Comparison of ENCODE assay signal across 17 mouse cellular contexts in the genomic region with DNA sequence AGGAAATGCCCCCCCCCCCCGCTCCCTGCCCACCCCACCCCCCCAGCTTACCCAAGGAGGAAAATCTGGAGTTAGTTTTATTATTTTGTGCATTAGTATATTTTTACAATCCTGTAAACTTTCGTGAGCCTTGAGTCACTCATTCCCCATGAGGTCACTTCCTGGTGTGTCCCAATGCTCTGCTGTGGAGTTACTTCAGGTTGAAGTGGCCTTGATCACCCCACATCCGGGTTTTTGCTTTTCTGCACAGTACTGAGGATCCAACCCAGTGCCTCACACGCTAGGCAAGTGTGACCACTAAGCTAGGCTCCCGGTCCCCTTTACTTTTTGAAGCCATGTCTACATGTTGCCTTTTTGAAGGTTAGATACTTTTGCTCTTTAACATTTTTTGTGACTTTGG. TPM values are rescaled to one million over a fixed set of nuclear protein-coding genes. Genes with fewer than 3 reads are reported as not detected.
DNase-seq lines count a peak whose midpoint lies in the region; ATAC-seq and TF ChIP-seq lines count a peak whose summit lies in the region.
"Had no signal": no experiment of that assay in that cellular context is flagged by ENCODE, and none has a peak within 500 bp of the region (broad histone marks: within the 10 kb centered on the region; RNA-seq: fewer than 3 reads in every experiment).

No protein-coding gene starts in this region.

- dilution Hi-C loops in CH12.LX (cut with MboI; ENCODE audit: extremely low pct_ligation_motif_present, extremely low pct_unique_long_range_greater_than_20kb, low sequenced_read_pairs), result no loop called here

- no peak overlapping the region for H3K4me2 ChIP-seq in intestine, postnatal 0 days (replicated peaks; ENCODE audit: low read depth)
- H3K4me2 ChIP-seq in intestine, embryonic 16.5 days (ENCODE audit: low read depth, low read length), result no peak overlapping the region
- no peak overlapping the region for H3K4me2 ChIP-seq in CH12.LX (ENCODE audit: insufficient read depth, low read depth, poor library complexity, severe bottlenecking)
- H3K4me2 ChIP-seq: embryonic facial prominence, embryonic 13.5 days; neural tube, embryonic 15.5 days had no signal

- no peaks in the 10 kb centered on the region for H3K79me2 ChIP-seq in CH12.LX (replicated peaks; ENCODE audit: control insufficient read depth, extremely low read depth, insufficient read depth, poor library complexity, severe bottlenecking)

- peak; percentile 24 for DNase-seq in CH12.LX (ENCODE audit: extremely low read depth)
- DNase-seq in adrenal gland, postnatal 14 days, result peak; percentile 65
- DNase-seq: cerebellum, adult 2 months; heart, adult 2 months; kidney, postnatal 4 days; lung, adult 2 months; right cerebral cortex, postnatal 4 days; thymus, postnatal 36 days had no signal

- TF ChIP-seq EP300 in CH12.LX (IDR thresholded peaks at IDR 0.05; ENCODE audit: low read length), result no peak

- H3K27me3 ChIP-seq in intestine, postnatal 0 days (replicated peaks; ENCODE audit: control insufficient read depth, insufficient read depth, low read length), result no peaks in the 10 kb centered on the region
- H3K27me3 ChIP-seq in intestine, embryonic 16.5 days (replicated peaks; ENCODE audit: control insufficient read depth, insufficient read depth, low read length), result no peaks in the 10 kb centered on the region
- no peaks in the 10 kb centered on the region for H3K27me3 ChIP-seq in CH12.LX (replicated peaks)
- H3K27me3 ChIP-seq: embryonic facial prominence, embryonic 13.5 days; neural tube, embryonic 15.5 days had no signal

- no peak for TF ChIP-seq CTCF in intestine, postnatal 0 days (IDR thresholded peaks at IDR 0.05; ENCODE audit: low read depth)
- no peak for TF ChIP-seq CTCF in CH12.LX (conservative IDR thresholded peaks at IDR 0.05 in 1 of 2, IDR thresholded peaks at IDR 0.05 in 1 of 2; ENCODE audit: low read depth in 2 of 2, low read length in 2 of 2)

- WGBS in intestine, postnatal 0 days, result 58% methylated on average over 5 of the region's 5 CpGs
- WGBS in intestine, embryonic 16.5 days, result 76% methylated on average over 5 of the region's 5 CpGs

- no peaks in the 10 kb centered on the region for H3K9me3 ChIP-seq in intestine, postnatal 0 days (ENCODE audit: control insufficient read depth)
- H3K9me3 ChIP-seq in intestine, embryonic 16.5 days (ENCODE audit: control insufficient read depth, low read length), result no peaks in the 10 kb centered on the region
- no peaks in the 10 kb centered on the region for H3K9me3 ChIP-seq in CH12.LX (replicated peaks; ENCODE audit: low read length)
- H3K9me3 ChIP-seq: embryonic facial prominence, embryonic 13.5 days; midbrain, embryonic 10.5 days; neural tube, embryonic 15.5 days had no signal

- no peak for TF ChIP-seq RAD21 in CH12.LX (IDR thresholded peaks at IDR 0.05; ENCODE audit: low read depth, low read length)

- H3K36me3 ChIP-seq in intestine, postnatal 0 days (ENCODE audit: control insufficient read depth, insufficient read depth), result no peaks in the 10 kb centered on the region
- H3K36me3 ChIP-seq in intestine, embryonic 16.5 days (ENCODE audit: control insufficient read depth, insufficient read depth, low read length), result no peaks in the 10 kb centered on the region
- H3K36me3 ChIP-seq in CH12.LX (replicated peaks in 1 of 2; ENCODE audit: control insufficient read depth in 1 of 2, insufficient read depth in 1 of 2, low read length in 1 of 2), result no peaks in the 10 kb centered on the region
- H3K36me3 ChIP-seq: embryonic facial prominence, embryonic 13.5 days; midbrain, embryonic 10.5 days; neural tube, embryonic 15.5 days had no signal

- in situ Hi-C loops in CH12.LX (cut with MboI; ENCODE audit: low pct_ligation_motif_present, low pct_unique_long_range_greater_than_20kb, low sequenced_read_pairs), result loop anchor here (5.0 kb wide), 1 partner anchor 33 kb away; no protein-coding TSS in a partner anchor

- no peak overlapping the region for H3K27ac ChIP-seq in intestine, postnatal 0 days (ENCODE audit: low read depth, low read length)
- no peak overlapping the region for H3K27ac ChIP-seq in intestine, embryonic 16.5 days (ENCODE audit: low read length)
- no peak overlapping the region for H3K27ac ChIP-seq in CH12.LX (ENCODE audit: insufficient read depth, low read depth)
- H3K27ac ChIP-seq: embryonic facial prominence, embryonic 13.5 days; heart, adult 2 months; midbrain, embryonic 10.5 days; neural tube, embryonic 15.5 days had no signal

- TF ChIP-seq POLR2A in CH12.LX (IDR thresholded peaks at IDR 0.05; ENCODE audit: low read depth, low read length), result no peak

- ATAC-seq in intestine, postnatal 0 days, result peak; percentile 47; the same call in 1 of the 2 replicates
- ATAC-seq in intestine, embryonic 16.5 days, result no peak
- ATAC-seq in megakaryocyte, adult 5-6 weeks (ENCODE audit: poor library complexity, severe bottlenecking), result peak; percentile 90
- ATAC-seq in monocyte, adult 5-6 weeks (replicated peaks; ENCODE audit: insufficient number of reproducible peaks, low FRiP score, low TSS enrichment, poor library complexity, severe bottlenecking), result no peak
- ATAC-seq in activated CD4-positive, CD25-positive, alpha-beta regulatory T cell, adult 4 months, result no peak
- ATAC-seq: forebrain, embryonic 16.5 days had no signal

- H3K4me1 ChIP-seq in intestine, postnatal 0 days (replicated peaks; ENCODE audit: control insufficient read depth, insufficient read depth, low read length), result no peaks in the 10 kb centered on the region
- H3K4me1 ChIP-seq in intestine, embryonic 16.5 days (ENCODE audit: control insufficient read depth, insufficient read depth, low read length), result no peaks in the 10 kb centered on the region
- peaks cover 0 to 9% of the 10 kb centered on the region in 2 experiments; a peak in 1 of 4 replicates for H3K4me1 ChIP-seq in CH12.LX (ENCODE audit: control insufficient read depth in 1 of 2, insufficient read depth in 2 of 2)
- H3K4me1 ChIP-seq: embryonic facial prominence, embryonic 13.5 days; midbrain, embryonic 10.5 days; neural tube, embryonic 15.5 days had no signal

- no peak overlapping the region for H3K9ac ChIP-seq in intestine, postnatal 0 days (ENCODE audit: low read depth, low read length)
- no peak overlapping the region for H3K9ac ChIP-seq in intestine, embryonic 16.5 days (ENCODE audit: low read depth, low read length)
- no peak overlapping the region for H3K9ac ChIP-seq in CH12.LX (ENCODE audit: insufficient read depth, low read depth)
- H3K9ac ChIP-seq: embryonic facial prominence, embryonic 13.5 days; neural tube, embryonic 15.5 days had no signal

- no peak overlapping the region for H3K4me3 ChIP-seq in intestine, postnatal 0 days (ENCODE audit: low read depth, low read length)
- no peak overlapping the region for H3K4me3 ChIP-seq in intestine, embryonic 16.5 days (ENCODE audit: low read length)
- H3K4me3 ChIP-seq in CH12.LX (replicated peaks in 1 of 3; ENCODE audit: low read depth in 2 of 3, low read length in 2 of 3, poor library complexity in 1 of 3), result no peak overlapping the region
- H3K4me3 ChIP-seq: embryonic facial prominence, embryonic 13.5 days; heart, adult 2 months; midbrain, embryonic 10.5 days; neural tube, embryonic 15.5 days had no signal

TF ChIP-seq in CH12.LX, 34 proteins besides CTCF, POLR2A, EP300 and RAD21:
- TF ChIP-seq MAX (IDR thresholded peaks at IDR 0.05; ENCODE audit: low read length) (0 out of 2 replicates have a peak, but pooled peaks have one; percentile 21), ELF1 (IDR thresholded peaks at IDR 0.05; ENCODE audit: low read depth, low read length) (peak; percentile 60), ZC3H11A (IDR thresholded peaks at IDR 0.05; ENCODE audit: low read depth, low read length) (no peak)

RNA-seq across cellular contexts. Expression of a gene that starts 36.6 kb away (rescaled TPM):
- 77.1 and 80.7 TPM in 2 replicates for polyA plus RNA-seq in intestine, postnatal 0 days (2015; fragmentation: Nextera tagmentation; extraction: Ambion mirVana)
- polyA plus RNA-seq in intestine, embryonic 16.5 days (2015; fragmentation: Nextera tagmentation; extraction: Ambion mirVana), result 91.3 and 91.6 TPM in 2 replicates
- total RNA-seq in CH12.LX (2012; rRNA removed), result 31.2 and 37.3 TPM in 2 replicates
- total RNA-seq in CH12.LX (2014; rRNA removed), result 19.9 and 24.7 TPM in 2 replicates
- polyA plus RNA-seq in CH12.LX (2012; ENCODE audit: insufficient read length, low read depth), result 73.3 and 81.1 TPM in 2 replicates
- total RNA-seq in adrenal gland, postnatal 14 days (2021), result 71.6 and 82.1 TPM in 2 replicates
- total RNA-seq in megakaryocyte, adult 5-6 weeks (2015), result 82.3 and 95.7 TPM in 2 replicates
- 22.8 and 27.7 TPM in 2 replicates for total RNA-seq in megakaryocyte, adult 5-6 weeks (2017)
- total RNA-seq in monocyte, adult 5-6 weeks (2017), result 10.9 to 35.9 TPM (median 17.3 TPM) in 3 replicates
- polyA plus RNA-seq in activated CD4-positive, CD25-positive, alpha-beta regulatory T cell, adult 4 months (2017; shearing (Covaris generic)), result 100 to 1,000 TPM; 119 to 137 TPM

RNA-seq across cellular contexts. Expression of a gene that starts 37.5 kb away (rescaled TPM):
- 5.2 and 5.4 TPM in 2 replicates for polyA plus RNA-seq in intestine, postnatal 0 days (2015; fragmentation: Nextera tagmentation; extraction: Ambion mirVana)
- 7.5 and 8.7 TPM in 2 replicates for polyA plus RNA-seq in intestine, embryonic 16.5 days (2015; fragmentation: Nextera tagmentation; extraction: Ambion mirVana)
- total RNA-seq in CH12.LX (2012; rRNA removed) (33.4 and 33.8 TPM in 2 replicates), CH12.LX (2014; rRNA removed) (14.2 and 16.7 TPM in 2 replicates)
- polyA plus RNA-seq in CH12.LX (2012; ENCODE audit: insufficient read length, low read depth), result 75.9 and 105 TPM in 2 replicates
- 4.2 and 6.1 TPM in 2 replicates for total RNA-seq in adrenal gland, postnatal 14 days (2021)
- total RNA-seq in megakaryocyte, adult 5-6 weeks (2015), result 23.0 and 23.7 TPM in 2 replicates
- 7.6 and 12.6 TPM in 2 replicates for total RNA-seq in megakaryocyte, adult 5-6 weeks (2017)
- total RNA-seq in monocyte, adult 5-6 weeks (2017), result 9.1 to 26.5 TPM (median 10.0 TPM) in 3 replicates
- 10 to 100 TPM; 23.3 to 26.5 TPM for polyA plus RNA-seq in activated CD4-positive, CD25-positive, alpha-beta regulatory T cell, adult 4 months (2017; shearing (Covaris generic))

Comparison
In these comparisons a context has a peak if more than half of its experiments do, and no peak if none do; other contexts are left out.
1. ATAC-seq: peak in intestine, postnatal 0 days (single experiment) and megakaryocyte, adult 5-6 weeks (single experiment); none in intestine, embryonic 16.5 days (single experiment), monocyte, adult 5-6 weeks (single experiment) and activated CD4-positive, CD25-positive, alpha-beta regulatory T cell, adult 4 months (single experiment).